Mouse (Mus musculus): ENCODE measurements around the gene Tmem206. TPM values are rescaled to one million over a fixed set of nuclear protein-coding genes. Genes with fewer than 3 reads are reported as not detected.
A peak's percentile ranks its signal among the peaks of the same experiment; 100 is the strongest.

Gene Tmem206
- polyA plus RNA-seq (2017; shearing (Covaris generic)): 10 to 100 TPM; 24.4 to 29.2 TPM

DNA sequence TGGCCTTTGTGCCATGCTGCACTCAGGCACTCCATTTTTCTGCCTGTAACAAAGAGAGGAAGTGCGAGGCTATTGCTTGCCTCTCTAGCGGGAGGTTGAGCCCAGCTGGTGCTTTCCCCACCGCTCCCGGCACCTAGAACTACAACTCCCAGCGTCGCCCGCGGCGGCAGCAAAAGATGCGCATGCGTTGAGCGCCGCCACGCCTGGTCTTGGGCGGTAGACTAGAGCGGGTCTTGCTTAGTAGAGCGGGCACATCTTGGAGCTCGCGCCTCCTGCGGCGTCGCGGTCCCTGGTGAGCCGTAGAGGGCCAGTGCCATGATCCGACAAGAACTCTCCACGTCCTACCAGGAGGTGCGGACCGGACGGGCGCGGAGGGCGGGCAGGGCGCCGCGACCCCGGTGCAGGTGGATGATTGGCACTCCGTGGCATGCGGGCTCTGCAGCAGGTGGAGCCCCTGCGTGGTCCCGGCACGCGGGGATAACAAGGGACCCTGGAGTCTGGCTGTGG is at the start of gene Tmem206:
Tmem206 (plus strand) TSS at position 187 of the 507 bp plus-strand sequence.
- ATAC-seq: peak; percentile 88

GRCm38 (mm10) chr1:191276181-191276580 is 49.5 kb upstream of the Tmem206 start:
- ATAC-seq: no peak

DNA sequence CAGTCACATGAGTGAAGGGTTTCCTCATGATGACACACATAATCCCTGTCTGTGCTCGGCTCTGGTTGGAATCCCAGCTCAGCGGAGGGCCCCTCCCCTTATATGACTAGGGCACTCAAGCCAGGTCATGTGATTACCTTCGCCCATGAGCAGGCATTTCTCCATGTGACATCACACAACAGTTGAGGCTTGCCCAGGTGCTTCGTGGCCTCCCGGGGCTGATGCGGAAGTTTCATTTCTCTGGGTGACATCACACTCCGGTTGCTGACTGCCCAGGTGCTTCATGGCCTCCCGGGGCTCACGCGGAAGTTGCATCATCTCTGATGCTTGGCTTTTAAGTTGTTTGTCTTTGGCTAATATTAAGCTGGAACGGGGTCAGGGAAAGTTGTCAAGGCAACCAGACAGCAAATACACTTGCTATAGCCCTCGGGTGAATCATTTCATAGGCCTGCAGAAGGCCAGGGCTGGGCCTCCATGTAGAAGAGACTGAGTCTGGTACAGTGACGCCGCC is 48.1 kb upstream of the Tmem206 start:
- ATAC-seq: no peak

DNA sequence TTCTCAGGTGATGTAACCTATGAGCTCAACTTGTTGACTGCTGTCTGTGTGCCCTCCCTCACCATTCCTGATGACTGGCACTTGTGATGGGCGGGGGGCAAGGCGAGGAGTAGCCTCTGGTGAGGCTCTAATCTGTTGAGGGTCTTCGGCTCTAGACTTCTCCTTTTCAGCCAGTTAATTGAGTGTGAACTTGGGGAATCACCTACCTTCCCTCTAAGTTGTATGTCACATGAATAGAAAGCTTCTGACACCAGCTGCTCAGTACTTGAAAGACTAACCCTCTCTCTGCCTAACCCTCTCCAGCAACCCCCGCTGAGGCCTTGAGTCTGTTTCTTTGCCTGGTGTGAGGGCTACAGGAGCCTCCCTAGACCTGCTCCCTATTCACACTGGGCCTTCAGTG is 47.4 kb upstream of the Tmem206 start:
- ATAC-seq: no peak

DNA sequence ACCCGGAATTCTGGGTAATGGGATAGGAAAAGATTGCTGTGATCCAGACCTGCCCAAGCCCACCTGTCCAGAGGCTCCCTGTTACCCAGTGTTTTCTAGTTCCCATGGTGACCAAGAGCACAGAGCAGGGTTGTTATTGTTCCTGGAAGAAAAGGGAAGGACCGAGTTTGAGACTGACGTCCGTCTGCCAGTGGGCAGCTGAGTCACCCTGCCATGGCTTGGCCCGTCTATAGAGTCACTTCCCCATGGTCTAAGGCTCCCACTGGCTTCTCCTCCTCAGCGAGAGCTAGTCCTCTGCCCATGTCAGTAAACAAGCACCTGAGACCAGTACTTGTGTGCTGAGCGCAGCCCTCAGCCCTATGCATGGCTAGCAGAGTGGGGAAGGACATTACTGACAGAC is 44.5 kb upstream of the Tmem206 start:
- no peak for ATAC-seq

DNA sequence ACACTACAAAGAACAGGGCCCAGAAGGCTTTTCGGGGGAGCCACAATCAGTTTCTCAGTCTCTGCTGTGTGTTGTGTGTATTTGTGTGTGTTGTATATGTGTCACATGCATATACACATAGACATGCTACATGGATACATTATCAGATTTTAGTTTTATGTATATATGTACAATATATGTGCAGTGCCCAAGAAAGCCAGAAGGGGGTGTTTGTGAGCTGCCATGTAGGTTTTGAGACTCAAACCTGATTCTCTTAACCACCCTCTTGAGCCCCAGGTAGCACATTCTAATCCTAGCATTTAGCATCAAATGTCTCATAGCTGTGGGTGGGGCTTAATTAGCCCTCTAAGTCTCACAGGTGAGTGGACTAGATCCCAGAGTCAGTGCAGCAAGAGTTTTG is 43.4 kb upstream of the Tmem206 start:
- ATAC-seq: no peak

GRCm38 (mm10) chr1:191283110-191284040 is 42.3 kb upstream of the Tmem206 start:
- no peak for ATAC-seq

DNA sequence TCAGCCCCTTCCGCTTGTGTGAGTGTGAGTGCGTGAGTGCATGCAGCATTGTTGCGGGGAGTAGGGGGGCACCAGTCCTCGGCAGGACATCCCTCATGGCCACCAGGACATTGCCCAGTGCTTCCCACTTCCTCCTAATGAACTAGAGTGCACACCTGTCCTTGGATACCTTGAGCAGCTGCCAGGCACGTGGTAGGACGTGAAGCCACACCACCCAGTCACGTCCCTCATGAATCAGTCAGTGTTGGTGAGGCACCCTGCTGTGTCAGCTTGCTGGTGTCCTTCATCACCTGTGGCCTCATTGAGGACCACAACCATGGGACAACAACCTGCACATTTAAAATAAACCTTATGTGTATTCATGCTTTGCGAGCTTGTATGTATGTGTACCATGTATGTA is 41.2 kb upstream of the Tmem206 start:
- no peak for ATAC-seq

DNA sequence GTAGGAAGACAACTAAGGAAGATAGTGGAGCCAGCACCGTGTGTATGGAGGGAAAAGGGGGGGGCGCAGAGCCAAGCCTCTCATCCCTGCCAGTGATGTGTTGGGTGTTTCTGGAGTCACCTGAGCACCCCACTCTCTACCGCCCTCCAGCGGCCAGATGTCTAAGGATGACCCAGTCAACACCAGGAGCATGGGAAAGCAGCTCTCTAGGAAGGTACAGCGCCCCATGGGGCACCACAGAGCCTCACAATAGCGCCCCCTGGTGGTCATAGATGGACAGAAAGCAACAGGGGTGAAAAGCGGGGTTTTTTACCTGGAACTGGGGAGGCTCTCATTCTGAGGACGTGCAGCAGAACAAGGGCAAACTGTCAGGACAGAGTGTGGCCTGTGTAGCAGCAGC is 37.0 kb upstream of the Tmem206 start:
- peak; percentile 43 for ATAC-seq

DNA sequence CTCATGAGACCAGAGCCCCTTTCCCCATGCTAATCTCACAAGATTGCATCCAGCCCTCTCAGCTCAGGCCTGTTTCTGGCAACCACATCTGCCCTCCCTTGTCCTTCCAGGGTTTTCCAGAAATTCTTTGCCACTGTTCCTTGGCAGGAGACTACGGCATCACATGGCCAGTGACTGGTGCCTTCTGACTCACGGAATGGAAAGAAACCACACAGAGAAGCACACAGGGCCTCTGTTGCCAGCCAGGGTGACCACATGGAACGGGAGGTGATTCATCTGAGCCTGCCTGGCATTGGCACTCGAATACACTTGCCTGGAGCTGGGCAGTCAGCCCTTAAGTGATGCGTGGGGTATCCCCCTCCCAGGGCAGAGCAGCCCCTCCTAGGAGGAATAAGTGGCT is 33.4 kb upstream of the Tmem206 start:
- ATAC-seq: no peak

- no peak for ATAC-seq
Measured at GRCm38 (mm10) chr1:191293051-191293450, 32.7 kb upstream of the Tmem206 start.

DNA sequence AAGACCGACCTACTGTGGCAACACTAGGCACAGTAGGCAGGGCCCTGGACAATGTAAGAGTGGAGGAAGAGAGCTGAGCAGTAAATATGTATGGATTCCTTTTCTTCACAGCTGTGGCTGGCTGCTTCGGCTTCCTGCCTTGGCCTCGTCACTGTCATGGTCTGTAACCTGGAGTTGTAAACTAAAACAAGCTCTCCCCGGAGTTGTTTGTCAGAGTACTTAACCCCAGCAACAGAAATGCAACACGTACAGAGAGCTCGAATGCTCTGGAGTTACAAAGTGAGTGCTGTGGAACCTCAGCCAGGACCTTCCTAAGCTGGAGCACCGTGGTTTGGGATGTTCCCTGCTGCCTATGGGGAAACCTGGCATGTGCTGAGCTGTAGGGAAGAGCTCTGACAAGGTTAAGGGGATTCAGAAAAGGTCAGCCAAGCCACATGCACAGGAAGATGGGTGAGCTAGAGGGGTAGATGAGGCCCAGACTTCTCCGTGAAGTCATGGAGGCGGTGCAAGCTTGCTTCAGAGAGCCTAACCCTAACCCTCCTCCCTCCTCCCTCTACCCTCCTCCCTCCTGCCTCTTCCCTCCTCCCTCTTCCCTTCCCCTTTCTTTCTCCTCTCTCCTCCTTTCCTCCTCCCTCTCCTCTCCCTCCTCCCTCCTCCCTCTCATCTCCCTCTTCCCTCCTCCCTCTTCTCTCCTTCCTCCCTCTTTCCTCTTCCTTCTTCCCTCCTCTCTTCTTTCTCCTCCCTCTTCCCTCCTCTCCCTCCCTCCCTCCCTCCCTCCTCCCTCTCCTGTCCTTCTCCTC is 31.5 kb upstream of the Tmem206 start:
- ATAC-seq: no peak

GRCm38 (mm10) chr1:191295784-191296183 is 29.9 kb upstream of the Tmem206 start:
- ATAC-seq: no peak

DNA sequence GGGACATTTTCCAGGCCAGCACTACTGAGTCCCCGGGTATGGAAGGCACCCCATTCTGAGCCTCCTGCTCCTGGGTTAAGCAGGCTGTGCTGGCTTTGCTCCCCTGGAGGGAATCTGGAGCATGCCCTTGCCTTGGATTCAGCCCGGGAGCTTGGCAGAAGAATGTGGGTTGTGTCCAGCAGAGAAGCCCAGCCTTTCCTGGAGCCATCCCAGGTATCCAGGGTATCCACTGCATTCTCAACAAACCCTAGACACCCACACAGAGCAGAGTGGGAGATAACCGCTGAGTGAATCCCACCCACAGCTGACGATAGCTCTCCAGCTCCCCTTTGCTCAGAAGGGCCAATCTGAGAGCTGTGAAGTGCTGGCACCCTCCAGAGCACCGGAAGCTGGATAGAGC is 29.3 kb upstream of the Tmem206 start:
- ATAC-seq: no peak

DNA sequence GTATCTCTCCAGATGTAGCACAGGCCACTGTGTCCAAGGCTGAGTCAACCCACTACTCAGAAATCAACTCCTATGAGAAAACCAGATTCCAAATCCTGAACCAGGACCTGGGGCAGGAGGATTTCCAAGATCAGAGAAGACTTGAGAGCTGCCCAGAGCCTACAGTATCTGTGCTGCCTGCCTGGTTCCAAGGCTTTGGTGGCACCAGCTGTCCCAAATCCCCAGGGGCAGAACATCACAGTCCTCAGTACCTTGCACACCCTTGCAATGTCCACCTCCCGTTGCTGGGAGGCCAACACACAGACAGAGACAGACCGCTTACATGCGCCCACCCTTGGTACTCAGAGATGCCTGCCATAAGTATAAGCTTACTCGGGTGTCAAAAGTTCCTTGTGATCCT is 27.4 kb upstream of the Tmem206 start:
- no peak for ATAC-seq

- ATAC-seq: no peak
Measured at GRCm38 (mm10) chr1:191299215-191299942, 26.3 kb upstream of the Tmem206 start.

GRCm38 (mm10) chr1:191301903-191302302 is 23.8 kb upstream of the Tmem206 start:
- no peak for ATAC-seq

GRCm38 (mm10) chr1:191303736-191304135 is 22.0 kb upstream of the Tmem206 start:
- no peak for ATAC-seq

DNA sequence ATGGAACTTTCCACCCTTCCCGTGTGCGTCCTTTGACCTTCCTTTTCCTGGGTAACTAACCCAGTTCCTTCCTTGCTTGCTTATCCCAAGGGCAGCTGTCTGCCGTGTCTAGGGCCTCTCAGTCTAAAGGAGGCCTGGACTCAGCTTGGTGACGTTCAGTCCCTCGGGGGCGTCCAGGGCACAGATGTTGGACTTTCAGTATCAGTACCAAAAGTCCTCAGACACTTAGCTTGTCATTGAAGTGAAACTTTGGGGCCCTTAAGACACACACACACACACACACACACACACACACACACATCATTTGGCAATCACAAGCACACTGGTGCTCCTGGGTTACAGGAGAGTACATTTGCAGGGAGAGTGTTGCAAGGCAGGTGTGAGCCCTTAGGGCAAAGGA is 21.5 kb upstream of the Tmem206 start:
- ATAC-seq: no peak

DNA sequence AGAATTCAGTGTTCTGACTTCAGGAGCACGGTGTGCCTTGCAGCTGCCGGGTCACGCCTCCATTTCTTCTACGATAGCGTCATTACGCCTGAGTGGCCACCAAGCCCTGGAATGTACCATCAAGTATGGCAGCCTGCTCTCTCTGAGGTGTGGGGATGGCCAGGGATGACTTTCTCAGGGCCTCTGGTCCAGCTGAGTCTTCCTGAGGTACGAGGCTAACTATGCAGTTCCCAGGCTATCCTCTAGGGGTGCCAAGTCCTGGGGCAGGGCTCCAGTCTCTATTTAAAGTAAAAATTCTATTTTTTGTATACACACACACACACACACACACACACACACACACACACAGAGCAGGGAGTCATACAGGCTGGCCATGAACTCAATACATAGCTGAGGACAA is 20.1 kb upstream of the Tmem206 start:
- ATAC-seq: peak; percentile 80

DNA sequence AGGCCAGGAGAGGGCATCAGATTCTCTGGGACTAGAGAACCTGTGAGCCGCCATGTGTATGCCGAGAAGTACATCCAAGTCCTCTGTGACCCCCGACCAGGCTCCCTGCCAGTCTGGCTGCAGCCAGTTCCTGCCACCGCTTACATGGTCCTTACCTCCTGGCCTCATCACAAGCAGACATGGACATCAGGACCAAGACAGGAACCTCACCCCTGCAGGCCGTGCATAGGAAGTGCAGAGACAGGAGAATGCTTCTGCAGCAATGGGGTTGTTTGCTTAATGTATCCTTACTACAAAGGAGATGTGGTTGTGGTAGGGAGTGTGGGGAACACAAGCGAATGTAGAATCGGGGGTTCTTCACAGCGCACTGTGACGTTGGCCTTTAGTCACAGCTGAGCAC is 19.4 kb upstream of the Tmem206 start:
- no peak for ATAC-seq

DNA sequence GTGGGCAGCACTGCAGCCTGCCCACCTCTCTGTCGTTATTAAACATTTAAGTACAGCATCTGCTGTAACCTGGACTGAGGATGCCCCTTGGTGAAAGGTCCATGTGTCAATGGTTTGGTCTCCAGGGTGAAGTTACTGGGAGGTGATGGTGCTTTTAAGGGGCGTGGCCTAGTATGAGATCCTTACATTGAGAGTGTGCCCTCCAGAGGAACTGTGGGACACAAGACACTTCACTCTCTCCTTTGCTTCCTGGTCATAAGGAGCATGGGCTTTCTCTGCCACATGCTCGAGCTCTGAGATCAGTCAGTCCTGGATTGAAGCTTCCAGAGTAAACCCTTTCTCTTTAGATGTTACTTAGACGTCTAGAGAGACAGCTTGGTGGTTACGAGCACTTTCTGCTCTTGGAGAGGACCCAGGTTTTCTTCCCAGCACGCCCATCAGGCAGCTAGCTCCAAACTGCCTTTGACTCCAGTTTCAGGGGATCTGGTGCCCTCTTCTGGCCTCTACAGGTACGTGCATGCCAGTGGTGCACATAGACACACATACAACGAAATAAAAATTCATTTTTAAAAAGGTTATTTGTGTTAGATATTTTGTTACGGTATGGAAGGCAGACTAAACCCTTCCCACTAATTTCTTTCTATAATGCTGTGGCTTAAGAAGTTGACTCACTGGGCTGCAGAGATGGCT is 17.8 kb upstream of the Tmem206 start:
- ATAC-seq: no peak

All from CD4-positive, CD25-positive, alpha-beta regulatory T cell, adult 4 months (primary cell).